Mouse (Mus musculus): ENCODE data around the gene Gm11639. TPM values are rescaled to one million over a fixed set of nuclear protein-coding genes. Genes with fewer than 3 reads are reported as not detected.
A peak's percentile ranks its signal among the peaks of the same experiment; 100 is the strongest.

Gene Gm11639
- total RNA-seq (2012; rRNA removed) (0.21 and 0.29 TPM in 2 replicates), total RNA-seq (2014; rRNA removed) (0.26 and 0.32 TPM in 2 replicates), polyA plus RNA-seq (2012; ENCODE audit: insufficient read length, low read depth) (0.67 and 0.79 TPM in 2 replicates)

DNA sequence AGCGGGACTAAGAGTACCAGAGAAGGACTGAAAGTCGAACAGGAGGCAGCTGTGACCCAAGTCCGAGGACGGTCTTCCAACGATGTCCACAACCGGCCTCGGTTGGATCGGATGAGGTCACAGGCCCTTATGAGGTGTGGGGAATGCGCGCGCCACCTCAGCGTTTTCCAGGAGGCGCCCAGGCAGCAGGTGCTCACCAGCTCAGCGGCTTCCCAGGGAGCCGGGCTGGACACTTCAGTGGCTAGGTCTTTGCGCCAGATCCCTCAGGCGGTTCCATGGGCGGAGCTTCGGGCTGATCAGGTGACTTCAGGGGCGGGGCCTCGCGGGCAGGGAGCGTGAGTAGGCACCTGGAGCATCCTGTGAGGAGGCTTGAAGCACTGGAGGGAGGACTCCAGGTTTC lies at the start of gene Gm11639:
Gene Gm11639 (plus strand): TSS at position 160 of the 400 bp plus-strand sequence.
- Histone ChIP-seq H3K4me2 (ENCODE audit: insufficient read depth, low read depth, poor library complexity, severe bottlenecking) (no peak within 1 kb of the TSS), H3K36me3 (replicated peaks in 1 of 2; ENCODE audit: control insufficient read depth in 1 of 2, insufficient read depth in 1 of 2, low read length in 1 of 2) (no peaks in the 10 kb centered on the region), H3K4me3 (replicated peaks in 1 of 3; ENCODE audit: low read depth in 2 of 3, low read length in 2 of 3, poor library complexity in 1 of 3) (no peak within 1 kb of the TSS), H3K4me1 (ENCODE audit: control insufficient read depth in 1 of 2, insufficient read depth in 2 of 2) (no peaks in the 10 kb centered on the region), H3K27me3 (replicated peaks) (no peaks in the 10 kb centered on the region), H3K27ac (ENCODE audit: insufficient read depth, low read depth) (no peak within 1 kb of the TSS), H3K9ac (ENCODE audit: insufficient read depth, low read depth) (no peak within 1 kb of the TSS), H3K9me3 (replicated peaks; ENCODE audit: low read length) (no peaks in the 10 kb centered on the region), H3K79me2 (replicated peaks; ENCODE audit: control insufficient read depth, extremely low read depth, insufficient read depth, poor library complexity, severe bottlenecking) (no peaks in the 10 kb centered on the region)
- no peak for DNase-seq (ENCODE audit: extremely low read depth)
- in situ Hi-C loops (cut with MboI; ENCODE audit: low pct_ligation_motif_present, low pct_unique_long_range_greater_than_20kb, low sequenced_read_pairs) = no loop called here
- dilution Hi-C loops (cut with MboI; ENCODE audit: extremely low pct_ligation_motif_present, extremely low pct_unique_long_range_greater_than_20kb, low sequenced_read_pairs) = no loop called here
- no peak for TF ChIP-seq ZNF384 (IDR thresholded peaks at IDR 0.05; ENCODE audit: low read depth, low read length)
- TF ChIP-seq NRF1 (IDR thresholded peaks at IDR 0.05; ENCODE audit: low read depth, low read length) = no peak
- no peak for TF ChIP-seq MAZ (IDR thresholded peaks at IDR 0.05; ENCODE audit: low read depth, low read length)
- TF ChIP-seq MAX (IDR thresholded peaks at IDR 0.05; ENCODE audit: low read length) = no peak
- no peak for TF ChIP-seq MYC (IDR thresholded peaks at IDR 0.05; ENCODE audit: low read depth, low read length)
- TF ChIP-seq POLR2AphosphoS2 (IDR thresholded peaks at IDR 0.05; ENCODE audit: low read depth, low read length) = no peak
- no peak for TF ChIP-seq MEF2A (IDR thresholded peaks at IDR 0.05; ENCODE audit: borderline replicate concordance, low read depth, low read length)
- TF ChIP-seq UBTF (IDR thresholded peaks at IDR 0.05; ENCODE audit: low read depth, low read length) = no peak
- no peak for TF ChIP-seq NELFE (IDR thresholded peaks at IDR 0.05; ENCODE audit: low read depth, low read length)
- no peak for TF ChIP-seq EP300 (IDR thresholded peaks at IDR 0.05; ENCODE audit: low read length)
- no peak for TF ChIP-seq ZC3H11A (IDR thresholded peaks at IDR 0.05; ENCODE audit: low read depth, low read length)
- no peak for TF ChIP-seq SMC3 (IDR thresholded peaks at IDR 0.05; ENCODE audit: low read depth, low read length)
- no peak for TF ChIP-seq MXI1 (IDR thresholded peaks at IDR 0.05; ENCODE audit: low read depth, low read length)
- no peak for TF ChIP-seq JUN (IDR thresholded peaks at IDR 0.05; ENCODE audit: insufficient read depth, low read depth, low read length)
- TF ChIP-seq CHD2 (IDR thresholded peaks at IDR 0.05; ENCODE audit: low read length) = no peak
- no peak for TF ChIP-seq USF1 (IDR thresholded peaks at IDR 0.05; ENCODE audit: low read depth, low read length)
- TF ChIP-seq POLR2A (IDR thresholded peaks at IDR 0.05; ENCODE audit: low read depth, low read length) = no peak
- TF ChIP-seq HCFC1 (IDR thresholded peaks at IDR 0.05; ENCODE audit: low read depth, low read length) = no peak
- TF ChIP-seq E2F4 (IDR thresholded peaks at IDR 0.05; ENCODE audit: insufficient replicate concordance, low read depth, low read length) = no peak

- H3K4me2 ChIP-seq (ENCODE audit: insufficient read depth, low read depth, poor library complexity, severe bottlenecking) = peak overlapping the region; percentile 10; the same call in 1 of the 2 replicates
- no peaks in the 10 kb centered on the region for H3K9me3 ChIP-seq (replicated peaks; ENCODE audit: low read length)
- in situ Hi-C loops (cut with MboI; ENCODE audit: low pct_ligation_motif_present, low pct_unique_long_range_greater_than_20kb, low sequenced_read_pairs) (no loop called here), dilution Hi-C loops (cut with MboI; ENCODE audit: extremely low pct_ligation_motif_present, extremely low pct_unique_long_range_greater_than_20kb, low sequenced_read_pairs) (no loop called here)
- no peaks in the 10 kb centered on the region for H3K79me2 ChIP-seq (replicated peaks; ENCODE audit: control insufficient read depth, extremely low read depth, insufficient read depth, poor library complexity, severe bottlenecking)
- H3K4me3 ChIP-seq (replicated peaks in 1 of 3; ENCODE audit: low read depth in 2 of 3, low read length in 2 of 3, poor library complexity in 1 of 3) = peak overlapping the region in 1 of 3 experiments; percentile 6
- no peaks in the 10 kb centered on the region for H3K27me3 ChIP-seq (replicated peaks)
- no peak overlapping the region for H3K27ac ChIP-seq (ENCODE audit: insufficient read depth, low read depth)
- H3K9ac ChIP-seq (ENCODE audit: insufficient read depth, low read depth) = peak overlapping the region; percentile 3; the same call in 1 of the 2 replicates
- DNase-seq (ENCODE audit: extremely low read depth) = peak; percentile 95
- peaks cover 19 to 70% of the 10 kb centered on the region in 2 experiments for H3K4me1 ChIP-seq (ENCODE audit: control insufficient read depth in 1 of 2, insufficient read depth in 2 of 2)
- peaks cover 0 to 47% of the 10 kb centered on the region in 2 experiments for H3K36me3 ChIP-seq (replicated peaks in 1 of 2; ENCODE audit: control insufficient read depth in 1 of 2, insufficient read depth in 1 of 2, low read length in 1 of 2)
- TF ChIP-seq USF1 (IDR thresholded peaks at IDR 0.05; ENCODE audit: low read depth, low read length) (no peak), PAX5 (IDR thresholded peaks at IDR 0.05; ENCODE audit: low read length) (no peak), ETS1 (conservative IDR thresholded peaks at IDR 0.05; ENCODE audit: low read depth, low read length) (peak; percentile 86), ELF1 (IDR thresholded peaks at IDR 0.05; ENCODE audit: low read depth, low read length) (peak; percentile 7; the same call in 1 of the 2 replicates), IRF4 (IDR thresholded peaks at IDR 0.05; ENCODE audit: low read depth, low read length) (peak; percentile 75), RAD21 (IDR thresholded peaks at IDR 0.05; ENCODE audit: low read depth, low read length) (peak; percentile 15), JUND (conservative IDR thresholded peaks at IDR 0.05; ENCODE audit: low read depth, low read length) (no peak), RCOR1 (conservative IDR thresholded peaks at IDR 0.05; ENCODE audit: low read depth, low read length) (peak; percentile 72; the same call in 1 of the 2 replicates), NRF1 (IDR thresholded peaks at IDR 0.05; ENCODE audit: low read depth, low read length) (no peak), MYC (IDR thresholded peaks at IDR 0.05; ENCODE audit: low read depth, low read length) (peak; percentile 72), TBP (conservative IDR thresholded peaks at IDR 0.05; ENCODE audit: low read depth, low read length) (no peak), E2F4 (IDR thresholded peaks at IDR 0.05; ENCODE audit: insufficient replicate concordance, low read depth, low read length) (no peak), MXI1 (IDR thresholded peaks at IDR 0.05; ENCODE audit: low read depth, low read length) (0 out of 2 replicates have a peak, but pooled peaks have one; percentile 16), ZNF384 (IDR thresholded peaks at IDR 0.05; ENCODE audit: low read depth, low read length) (no peak), POLR2A (IDR thresholded peaks at IDR 0.05; ENCODE audit: low read depth, low read length) (no peak), CHD1 (IDR thresholded peaks at IDR 0.05; ENCODE audit: low read depth, low read length) (no peak), CTCF (conservative IDR thresholded peaks at IDR 0.05 in 1 of 2, IDR thresholded peaks at IDR 0.05 in 1 of 2; ENCODE audit: low read depth in 2 of 2, low read length in 2 of 2) (no peak), MAZ (IDR thresholded peaks at IDR 0.05; ENCODE audit: low read depth, low read length) (0 out of 2 replicates have a peak, but pooled peaks have one; percentile 22), UBTF (IDR thresholded peaks at IDR 0.05; ENCODE audit: low read depth, low read length) (no peak), JUN (IDR thresholded peaks at IDR 0.05; ENCODE audit: insufficient read depth, low read depth, low read length) (no peak), ZC3H11A (IDR thresholded peaks at IDR 0.05; ENCODE audit: low read depth, low read length) (no peak), TCF12 (IDR thresholded peaks at IDR 0.05; ENCODE audit: low read depth, low read length) (peak; percentile 84), POLR2AphosphoS2 (IDR thresholded peaks at IDR 0.05; ENCODE audit: low read depth, low read length) (no peak)
Observed at GRCm38 (mm10) chr11:104637010-104637409, 48.5 kb upstream of the Gm11639 start.

All from CH12.LX (cell line).